Mouse (Mus musculus) limb, embryonic 11.5 days (tissue): ENCODE measurements at regions not wholly inside any gene's neighbourhood (a gene's known extent, or its start where the extent isn't known, plus 50 kb on each side); places are given as distances from the start of the nearest gene placed in this dataset.
A peak's percentile ranks its signal among the peaks of the same experiment; 100 is the strongest.

Experiments
- ATAC-seq: fragments of 200-750 bp; cut with Nextera tagmentation; 2 replicates; pipeline ENCODE4 v1.8.0; 2017; ENCODE audit warnings: low read depth; ENCODE audit not compliant: insufficient number of reproducible peaks, low FRiP score, low TSS enrichment
- DNase-seq: peaks from one replicate; pipeline ENCODE4 v3.0.0-alpha.2; 2015; ENCODE audit warnings: low spot score
- H3K27ac ChIP-seq: fragments of 300-500 bp; sonication (generic); replicated peaks from 2 replicates; pipeline ENCODE4 v1.5.1; 2014; ENCODE audit warnings: low read depth, mild to moderate bottlenecking, low read length
- H3K27me3 ChIP-seq: fragments of 300-500 bp; sonication (generic); 2 replicates; pipeline ENCODE4 v1.6.1; 2014; ENCODE audit warnings: mild to moderate bottlenecking, low read length, mixed read lengths; ENCODE audit not compliant: control insufficient read depth, insufficient read depth
- H3K36me3 ChIP-seq: fragments of 300-500 bp; sonication (generic); 2 replicates; pipeline ENCODE4 v1.6.1; 2014; ENCODE audit warnings: mild to moderate bottlenecking, low read length, moderate library complexity, mixed read lengths; ENCODE audit not compliant: control insufficient read depth, insufficient read depth
- H3K4me1 ChIP-seq: fragments of 300-500 bp; sonication (generic); 2 replicates; pipeline ENCODE4 v1.6.1; 2014; ENCODE audit warnings: low read length, mixed read lengths; ENCODE audit not compliant: control insufficient read depth, insufficient read depth
- H3K4me2 ChIP-seq: fragments of 300-500 bp; sonication (generic); 2 replicates; pipeline ENCODE4 v1.6.1; 2014; ENCODE audit warnings: low read depth, mild to moderate bottlenecking, moderate library complexity; ENCODE audit not compliant: severe bottlenecking
- H3K4me3 ChIP-seq: fragments of 300-500 bp; sonication (generic); 2 replicates; pipeline ENCODE4 v1.5.1; 2014; ENCODE audit warnings: low read depth, low read length
- H3K9ac ChIP-seq: fragments of 300-500 bp; sonication (generic); 2 replicates; pipeline ENCODE4 v1.6.1; 2014; ENCODE audit warnings: mild to moderate bottlenecking, low read length
- H3K9me3 ChIP-seq: fragments of 300-500 bp; sonication (generic); 2 replicates; pipeline ENCODE4 v1.6.1; 2016; ENCODE audit warnings: low read length; ENCODE audit not compliant: control insufficient read depth
- WGBS: fragments of 180-500 bp; shearing (Covaris S2); extraction: QIAGEN DNeasy Blood & Tissue Kit; methylation state at CpG from one replicate; pipeline ENCODE4 v1.1.7; 2014; 5-methylcytosine and 5-hydroxymethylcytosine counted together

DNA sequence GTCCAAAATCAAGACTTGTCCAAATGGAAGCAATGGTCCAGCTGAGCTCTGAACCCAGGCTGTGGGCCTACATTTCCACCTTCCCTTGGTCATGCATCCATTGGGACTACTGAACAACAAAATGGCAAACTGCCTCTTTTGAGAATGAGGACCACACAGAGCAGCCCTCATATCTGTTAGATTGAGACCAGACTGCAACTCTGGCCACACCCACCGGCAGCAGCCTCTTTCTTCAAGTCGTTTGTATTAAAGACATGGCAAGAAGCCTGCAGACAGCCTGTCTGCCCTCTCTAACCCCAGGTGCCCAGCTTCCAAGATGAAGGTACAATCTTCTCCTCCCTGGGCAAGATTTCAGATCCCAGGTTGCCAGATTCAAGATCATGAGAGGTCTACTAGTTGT is 51.8 kb upstream of the St6galnac3 start:
- H3K9me3 ChIP-seq, result no peaks in the 10 kb centered on the region
- H3K27ac ChIP-seq, result no peak overlapping the region
- no peaks in the 10 kb centered on the region for H3K4me1 ChIP-seq
- DNase-seq (no peak), ATAC-seq (no peak)
- no peak overlapping the region for H3K4me2 ChIP-seq
- H3K27me3 ChIP-seq, result no peaks in the 10 kb centered on the region
- no peak overlapping the region for H3K9ac ChIP-seq
- 41% methylated on average over 2 of the region's 2 CpGs for WGBS
- no peak overlapping the region for H3K4me3 ChIP-seq
- H3K36me3 ChIP-seq, result no peaks in the 10 kb centered on the region

- ATAC-seq (no peak), DNase-seq (no peak)
- H3K27me3 ChIP-seq, result no peaks in the 10 kb centered on the region
- H3K4me1 ChIP-seq, result no peaks in the 10 kb centered on the region
- no peaks in the 10 kb centered on the region for H3K9me3 ChIP-seq
- H3K27ac ChIP-seq, result no peak overlapping the region
- no peak overlapping the region for H3K9ac ChIP-seq
- H3K4me2 ChIP-seq, result no peak overlapping the region
- H3K36me3 ChIP-seq, result no peaks in the 10 kb centered on the region
- no peak overlapping the region for H3K4me3 ChIP-seq
- WGBS, result 86% methylated on average over 7 of the region's 7 CpGs
These were observed 53.4 kb upstream of the St6galnac3 start for GRCm38 (mm10) chr3:153778386-153778785.

- no peaks in the 10 kb centered on the region for H3K27me3 ChIP-seq
- H3K27ac ChIP-seq, result no peak overlapping the region
- DNase-seq (no peak), ATAC-seq (no peak)
- whole genome bisulfite sequencing, result 62% methylated on average over 5 of the region's 5 CpGs
- no peaks in the 10 kb centered on the region for H3K36me3 ChIP-seq
- H3K9me3 ChIP-seq, result no peaks in the 10 kb centered on the region
- no peak overlapping the region for H3K9ac ChIP-seq
- no peak overlapping the region for H3K4me2 ChIP-seq
- H3K4me3 ChIP-seq, result no peak overlapping the region
- no peaks in the 10 kb centered on the region for H3K4me1 ChIP-seq
These were observed 57.5 kb upstream of the St6galnac3 start for GRCm38 (mm10) chr3:153782467-153782866.

- whole genome bisulfite sequencing, result 80% methylated on average over 7 of the region's 7 CpGs
- H3K4me1 ChIP-seq, result no peaks in the 10 kb centered on the region
- H3K9me3 ChIP-seq, result no peaks in the 10 kb centered on the region
- no peak overlapping the region for H3K4me3 ChIP-seq
- H3K27me3 ChIP-seq, result no peaks in the 10 kb centered on the region
- no peak for ATAC-seq
- no peak overlapping the region for H3K9ac ChIP-seq
- H3K36me3 ChIP-seq, result no peaks in the 10 kb centered on the region
- no peak overlapping the region for H3K4me2 ChIP-seq
- H3K27ac ChIP-seq, result no peak overlapping the region
- no peak for DNase-seq
These were observed 58.3 kb upstream of the St6galnac3 start for GRCm38 (mm10) chr3:153783294-153783741.

- Histone ChIP-seq H3K9ac (no peak overlapping the region), H3K27ac (no peak overlapping the region), H3K9me3 (no peaks in the 10 kb centered on the region), H3K4me1 (no peaks in the 10 kb centered on the region), H3K27me3 (no peaks in the 10 kb centered on the region), H3K4me3 (no peak overlapping the region), H3K4me2 (no peak overlapping the region), H3K36me3 (no peaks in the 10 kb centered on the region)
- WGBS, result 60% methylated on average over 8 of the region's 8 CpGs
- DNase-seq (no peak), ATAC-seq (no peak)
These were observed 59.1 kb upstream of the St6galnac3 start for GRCm38 (mm10) chr3:153783928-153784570.

GRCm38 (mm10) chr3:153790455-153790856 is 53.6 kb upstream of the Asb17 start:
- H3K36me3 ChIP-seq, result no peaks in the 10 kb centered on the region
- no peak overlapping the region for H3K9ac ChIP-seq
- H3K4me1 ChIP-seq, result no peaks in the 10 kb centered on the region
- no peaks in the 10 kb centered on the region for H3K9me3 ChIP-seq
- WGBS, result 84% methylated on average over 7 of the region's 7 CpGs
- no peak overlapping the region for H3K4me3 ChIP-seq
- H3K27me3 ChIP-seq, result no peaks in the 10 kb centered on the region
- no peak overlapping the region for H3K4me2 ChIP-seq
- DNase-seq, result no peak
- no peak for ATAC-seq
- no peak overlapping the region for H3K27ac ChIP-seq

DNA sequence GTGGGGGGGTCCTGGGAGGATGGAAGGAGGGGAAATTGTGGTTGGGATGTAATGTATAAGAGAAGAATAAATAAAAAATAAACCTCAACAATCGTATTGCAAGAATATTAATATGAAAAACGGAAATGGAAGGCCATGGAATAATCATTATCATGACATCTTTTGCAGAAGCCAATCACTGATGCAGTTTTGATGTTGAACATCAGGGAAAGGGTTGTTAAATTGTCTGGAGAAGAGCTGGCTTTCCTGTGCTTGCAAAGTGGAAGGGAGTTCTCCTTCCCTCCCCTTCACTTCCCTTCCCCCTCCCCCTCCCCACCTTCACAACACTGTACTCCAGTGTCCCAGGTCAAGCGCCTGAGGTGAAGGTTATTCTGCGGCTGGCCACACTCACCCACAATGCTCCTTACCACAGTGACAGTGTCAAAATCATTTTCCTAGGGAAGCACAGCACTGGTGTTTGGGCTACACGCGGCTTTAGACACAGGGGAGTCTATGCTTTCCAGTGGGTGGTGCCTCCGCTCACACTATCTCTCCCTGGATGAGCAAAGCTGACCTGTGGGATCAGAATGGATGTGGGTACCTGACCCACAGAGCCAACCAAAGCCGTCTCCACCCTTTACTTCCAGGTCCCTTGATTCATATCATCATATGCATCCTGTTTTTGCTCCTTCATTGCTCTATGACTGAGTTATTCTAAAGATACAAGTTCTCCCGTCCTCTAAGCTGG is 53.0 kb upstream of the Asb17 start:
- H3K4me2 ChIP-seq, result no peak overlapping the region
- DNase-seq (no peak), ATAC-seq (no peak)
- no peak overlapping the region for H3K4me3 ChIP-seq
- no peak overlapping the region for H3K27ac ChIP-seq
- no peaks in the 10 kb centered on the region for H3K9me3 ChIP-seq
- H3K4me1 ChIP-seq, result no peaks in the 10 kb centered on the region
- 78% methylated on average over 9 of the region's 9 CpGs for WGBS
- no peak overlapping the region for H3K9ac ChIP-seq
- no peaks in the 10 kb centered on the region for H3K27me3 ChIP-seq
- H3K36me3 ChIP-seq, result no peaks in the 10 kb centered on the region

DNA sequence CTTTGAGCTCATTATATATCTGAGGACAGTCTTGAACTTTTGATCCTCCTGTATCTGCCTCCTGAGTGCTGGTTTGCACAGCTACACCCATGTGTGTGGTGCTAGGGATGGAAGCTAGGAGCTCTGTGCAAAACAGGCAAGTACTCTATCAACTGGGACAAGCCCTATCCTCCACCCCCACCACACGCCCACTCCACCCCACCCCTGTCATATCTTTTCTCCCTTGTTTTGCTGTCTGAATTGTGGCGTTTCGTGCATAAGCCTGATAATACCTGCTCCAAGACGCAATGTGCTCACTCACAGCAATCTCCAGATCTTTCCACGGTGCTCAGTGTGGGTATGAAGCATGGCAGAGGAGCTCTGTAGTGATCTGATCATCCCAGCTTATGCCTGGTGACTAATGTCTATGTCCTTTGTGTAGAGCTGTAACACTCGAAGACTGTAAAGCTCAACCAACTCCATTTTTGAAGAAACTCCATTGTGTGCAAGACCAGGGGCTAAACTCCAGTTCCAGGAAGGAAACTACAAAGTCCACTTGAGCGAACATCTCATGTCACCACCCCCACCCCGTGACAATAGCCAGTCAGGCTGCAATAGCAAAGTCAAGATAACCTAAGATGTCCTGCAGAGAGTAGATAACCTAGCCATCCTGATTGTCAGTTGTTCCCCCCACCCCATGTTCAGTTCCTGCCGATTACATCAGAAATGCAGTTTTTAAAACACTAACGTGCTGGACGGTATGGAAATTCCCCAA is 52.2 kb upstream of the Asb17 start:
- 88% methylated on average over 11 of the region's 11 CpGs for WGBS
- H3K27me3 ChIP-seq, result no peaks in the 10 kb centered on the region
- DNase-seq (no peak), ATAC-seq (peak; percentile 21; the same call in 1 of the 2 replicates)
- H3K36me3 ChIP-seq, result no peaks in the 10 kb centered on the region
- no peak overlapping the region for H3K27ac ChIP-seq
- no peak overlapping the region for H3K9ac ChIP-seq
- H3K4me3 ChIP-seq, result no peak overlapping the region
- H3K9me3 ChIP-seq, result no peaks in the 10 kb centered on the region
- H3K4me1 ChIP-seq, result no peaks in the 10 kb centered on the region
- H3K4me2 ChIP-seq, result no peak overlapping the region
